Mouse (Mus musculus) stomach, postnatal 0 days (tissue): ENCODE measurements around the gene Fads3.

ENCODE experiments used
- CTCF ChIP-seq: IDR thresholded peaks from 2 replicates; pipeline ENCODE4 v1.5.1; 2016; ENCODE audit warnings: antibody characterized with exemption, low read depth, mild to moderate bottlenecking, moderate library complexity
- EP300 ChIP-seq: optimal IDR thresholded peaks from 2 replicates; pipeline ENCODE3; 2016; ENCODE audit warnings: antibody characterized with exemption

DNA sequence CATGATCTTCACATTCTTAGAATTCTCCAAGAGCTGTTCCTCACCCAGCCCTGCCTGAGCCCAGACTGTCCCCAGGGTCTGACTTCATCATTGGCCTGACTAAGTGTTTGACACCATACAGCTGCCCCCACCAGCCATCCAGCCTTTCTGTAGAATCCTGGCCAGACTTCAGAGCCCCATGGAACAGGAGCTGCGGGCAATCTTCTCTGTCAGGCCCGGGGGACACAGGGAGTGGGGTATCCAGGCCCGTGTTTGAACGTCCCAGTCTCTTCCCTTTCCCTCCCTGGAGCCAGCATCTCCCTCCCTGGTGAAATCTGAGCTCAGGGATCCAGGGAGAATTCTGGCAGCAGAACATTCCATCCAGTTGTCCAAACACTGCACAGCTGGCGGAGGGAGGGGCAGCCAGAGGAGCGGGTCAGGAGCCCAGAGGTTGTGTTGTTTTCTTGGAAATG is 28.5 kb upstream of the Fads3 start:
- TF ChIP-seq CTCF, result no peak
- no peak for TF ChIP-seq EP300
